ENCODE assay signal across 18 mouse cellular contexts in the genomic region with DNA sequence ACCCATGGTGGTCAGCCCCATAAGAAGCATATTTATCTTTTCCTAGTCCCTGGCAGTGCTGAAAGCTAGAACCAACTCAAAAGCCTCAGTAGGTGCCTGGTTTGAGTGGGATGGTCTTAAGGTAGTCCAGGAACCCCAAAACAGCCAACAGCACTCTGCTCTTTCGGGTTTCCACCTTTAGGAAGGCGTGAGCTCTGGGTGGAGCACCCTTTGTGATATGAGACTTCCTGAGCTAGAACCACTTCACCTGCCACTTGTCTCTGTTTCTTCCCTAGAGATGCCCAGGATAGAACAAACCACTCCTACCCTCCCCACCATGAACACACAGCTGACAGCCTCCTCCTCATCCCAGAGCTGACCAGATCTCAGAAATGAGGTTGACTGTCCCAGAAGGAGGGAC. TPM values are rescaled to one million over a fixed set of nuclear protein-coding genes. Genes with fewer than 3 reads are reported as not detected.
A peak's percentile ranks its signal among the peaks of the same experiment; 100 is the strongest.
DNase-seq lines count a peak whose midpoint lies in the region; ATAC-seq and TF ChIP-seq lines count a peak whose summit lies in the region.
"Had no signal": no experiment of that assay in that cellular context is flagged by ENCODE, and none has a peak within 500 bp of the region (broad histone marks: within the 10 kb centered on the region; RNA-seq: fewer than 3 reads in every experiment).

No protein-coding gene starts in this region.

- 61% methylated on average over 2 of the region's 2 CpGs for WGBS in heart, postnatal 0 days
- WGBS in lung, postnatal 0 days = 55% methylated on average over 2 of the region's 2 CpGs
- WGBS in midbrain, embryonic 16.5 days = 80% methylated on average over 2 of the region's 2 CpGs

- H3K79me2 ChIP-seq in myocyte (ENCODE audit: control insufficient read depth, insufficient read depth) = no peaks in the 10 kb centered on the region

- no peak overlapping the region for H3K9ac ChIP-seq in heart, postnatal 0 days (replicated peaks; ENCODE audit: low read depth, low read length)
- H3K9ac ChIP-seq in lung, postnatal 0 days (replicated peaks; ENCODE audit: low read depth) = no peak overlapping the region
- H3K9ac ChIP-seq in midbrain, embryonic 16.5 days (ENCODE audit: low read depth, low read length) = no peak overlapping the region
- H3K9ac ChIP-seq: hindbrain, embryonic 14.5 days; lung, embryonic 14.5 days; neural tube, embryonic 13.5 days had no signal

- no peak overlapping the region for H3K4me3 ChIP-seq in heart, postnatal 0 days (ENCODE audit: low read depth, low read length)
- H3K4me3 ChIP-seq in myocyte = no peak overlapping the region
- no peak overlapping the region for H3K4me3 ChIP-seq in lung, postnatal 0 days (ENCODE audit: low read depth, low read length)
- no peak overlapping the region for H3K4me3 ChIP-seq in midbrain, embryonic 16.5 days (ENCODE audit: low read depth, low read length)
- H3K4me3 ChIP-seq: forebrain, embryonic 10.5 days; neural tube, embryonic 13.5 days had no signal

- H3K36me3 ChIP-seq in heart, postnatal 0 days (replicated peaks; ENCODE audit: control insufficient read depth, insufficient read depth, low read length) = peaks cover 3% of the 10 kb centered on the region
- H3K36me3 ChIP-seq in myocyte (ENCODE audit: control insufficient read depth, insufficient read depth) = no peaks in the 10 kb centered on the region
- H3K36me3 ChIP-seq in lung, postnatal 0 days (ENCODE audit: insufficient read depth, low read length) = peaks cover 1% of the 10 kb centered on the region; the same call in 1 of the 2 replicates
- H3K36me3 ChIP-seq in midbrain, embryonic 16.5 days (ENCODE audit: control insufficient read depth, insufficient read depth, low read length) = peaks cover 3% of the 10 kb centered on the region

- no peak for DNase-seq in frontal cortex, postnatal 14 days (ENCODE audit: low spot score in 2 of 2)
- no peak for DNase-seq in heart, postnatal 0 days (ENCODE audit: low spot score)
- no peak for DNase-seq in heart, postnatal 10 days
- DNase-seq in MEL-GATA-1-ER (ENCODE audit: extremely low read depth, low read depth) = peak; percentile 92
- DNase-seq in lung, postnatal 0 days (ENCODE audit: low spot score) = no peak
- DNase-seq: adrenal gland, adult 2 months; cerebellum, adult 18-20 months; gastrocnemius, postnatal 25 days; kidney, adult 18-20 months; kidney, postnatal 4 days; layer of hippocampus, postnatal 36 days; lung, embryonic 14.5 days had no signal

- TF ChIP-seq EP300 in heart, postnatal 0 days (IDR thresholded peaks at IDR 0.05; ENCODE audit: low read depth) = no peak
- no peak for TF ChIP-seq EP300 in lung, postnatal 0 days (IDR thresholded peaks at IDR 0.05)

- no peaks in the 10 kb centered on the region for H3K27me3 ChIP-seq in heart, postnatal 0 days (ENCODE audit: control insufficient read depth, insufficient read depth, low read length)
- peaks cover 12% of the 10 kb centered on the region for H3K27me3 ChIP-seq in myocyte (ENCODE audit: control insufficient read depth, insufficient read depth, insufficient read length)
- H3K27me3 ChIP-seq in lung, postnatal 0 days (replicated peaks; ENCODE audit: insufficient read depth, low read length) = no peaks in the 10 kb centered on the region
- H3K27me3 ChIP-seq in midbrain, embryonic 16.5 days (ENCODE audit: control insufficient read depth, insufficient read depth, low read depth, low read length) = no peaks in the 10 kb centered on the region; the same call in 1 of the 2 replicates
- H3K27me3 ChIP-seq: neural tube, embryonic 13.5 days had no signal

- no peak for TF ChIP-seq POLR2A in myocyte (IDR thresholded peaks at IDR 0.05; ENCODE audit: insufficient read length, low read depth)

- H3K4me2 ChIP-seq in heart, postnatal 0 days (ENCODE audit: low read depth, low read length) = no peak overlapping the region
- H3K4me2 ChIP-seq in myocyte (ENCODE audit: low read depth) = peak overlapping the region; percentile 38
- no peak overlapping the region for H3K4me2 ChIP-seq in lung, postnatal 0 days (replicated peaks; ENCODE audit: low read depth, low read length)
- no peak overlapping the region for H3K4me2 ChIP-seq in midbrain, embryonic 16.5 days (ENCODE audit: low read length)
- H3K4me2 ChIP-seq: hindbrain, embryonic 14.5 days; lung, embryonic 14.5 days; neural tube, embryonic 13.5 days had no signal

- no peaks in the 10 kb centered on the region for H3K9me3 ChIP-seq in heart, postnatal 0 days (replicated peaks; ENCODE audit: control insufficient read depth, low read length)
- no peaks in the 10 kb centered on the region for H3K9me3 ChIP-seq in lung, postnatal 0 days (ENCODE audit: low read length)
- H3K9me3 ChIP-seq in midbrain, embryonic 16.5 days (replicated peaks; ENCODE audit: control insufficient read depth, low read length, poor library complexity, severe bottlenecking) = no peaks in the 10 kb centered on the region
- H3K9me3 ChIP-seq: forebrain, embryonic 10.5 days; neural tube, embryonic 13.5 days had no signal

- peak overlapping the region; percentile 80 for H3K27ac ChIP-seq in heart, postnatal 0 days (ENCODE audit: low read depth)
- no peak overlapping the region for H3K27ac ChIP-seq in lung, postnatal 0 days (ENCODE audit: low read length)
- no peak overlapping the region for H3K27ac ChIP-seq in midbrain, embryonic 16.5 days (ENCODE audit: low read length)
- H3K27ac ChIP-seq: forebrain, embryonic 10.5 days; hindbrain, embryonic 14.5 days; neural tube, embryonic 13.5 days had no signal

- H3K4me1 ChIP-seq in heart, postnatal 0 days (ENCODE audit: control insufficient read depth, insufficient read depth) = peaks cover 42% of the 10 kb centered on the region
- no peaks in the 10 kb centered on the region for H3K4me1 ChIP-seq in lung, postnatal 0 days (ENCODE audit: insufficient read depth, low read depth, low read length)
- no peaks in the 10 kb centered on the region for H3K4me1 ChIP-seq in midbrain, embryonic 16.5 days (ENCODE audit: control insufficient read depth, insufficient read depth, low read length)
- H3K4me1 ChIP-seq: neural tube, embryonic 13.5 days had no signal

- TF ChIP-seq CTCF in heart, postnatal 0 days (IDR thresholded peaks at IDR 0.05; ENCODE audit: low read depth) = no peak
- TF ChIP-seq CTCF in lung, postnatal 0 days (IDR thresholded peaks at IDR 0.05) = no peak

- intact Hi-C loops in heart, postnatal 10 days (cut with DNase I) = no loop called here

- peak; percentile 41; the same call in 1 of the 2 replicates for ATAC-seq in frontal cortex, adult (ENCODE audit: low TSS enrichment)
- no peak for ATAC-seq in heart, postnatal 0 days (ENCODE audit: insufficient read depth, low read depth)
- no peak for ATAC-seq in lung, postnatal 0 days
- ATAC-seq in midbrain, embryonic 16.5 days = no peak

- no peak overlapping the region for H3ac ChIP-seq in myocyte (ENCODE audit: control insufficient read depth, insufficient read length)

TF ChIP-seq in myocyte, 11 proteins besides CTCF, POLR2A, EP300 and RAD21:
- no peak for TF ChIP-seq TCF3 (IDR thresholded peaks at IDR 0.05; ENCODE audit: insufficient read length, low read depth)
- no peak for TF ChIP-seq POLR2AphosphoS2 (IDR thresholded peaks at IDR 0.05; ENCODE audit: insufficient read length, low read depth)
- peak in 1 of 3 experiments; percentile 60 for TF ChIP-seq MYOG (IDR thresholded peaks at IDR 0.05; ENCODE audit: control insufficient read depth in 1 of 3, insufficient read depth in 1 of 3, insufficient read length in 2 of 3, low read depth in 2 of 3)
- peak in 2 of 3 experiments; percentile 10 to 83 for TF ChIP-seq MYOD1 (IDR thresholded peaks at IDR 0.05; ENCODE audit: control insufficient read depth in 1 of 3, insufficient read length in 2 of 3, low read depth in 2 of 3)
- no peak for TF ChIP-seq E2F4 (IDR thresholded peaks at IDR 0.05; ENCODE audit: insufficient read depth)
- TF ChIP-seq TCF12 (IDR thresholded peaks at IDR 0.05; ENCODE audit: insufficient read depth, poor library complexity, severe bottlenecking) = peak; percentile 12
- TF ChIP-seq SRF (IDR thresholded peaks at IDR 0.05; ENCODE audit: control insufficient read depth, insufficient read length, low read depth) = no peak
- no peak for TF ChIP-seq MAX (IDR thresholded peaks at IDR 0.05; ENCODE audit: low read depth)
- no peak for TF ChIP-seq REST (IDR thresholded peaks at IDR 0.05; ENCODE audit: insufficient read depth, insufficient read length)

RNA-seq across cellular contexts. Expression of a gene that starts 27.3 kb away (rescaled TPM):
- total RNA-seq in heart, postnatal 0 days (2014; rRNA removed; ENCODE audit: low replicate concordance) = 28.7 and 34.9 TPM in 2 replicates
- 14.6 and 18.0 TPM in 2 replicates for polyA plus RNA-seq in heart, postnatal 0 days (2015; fragmentation: Nextera tagmentation; extraction: Ambion mirVana)
- total RNA-seq in heart, postnatal 10 days (2021) = 10 to 100 TPM; 24.3 to 38.1 TPM
- 4.7 TPM for polyA plus RNA-seq in myocyte (2012; fragmentation: generic; extraction: Trizol)
- 2.5 TPM in 2 replicates for polyA plus RNA-seq in lung, postnatal 0 days (2015; fragmentation: Nextera tagmentation; extraction: Ambion mirVana)
- 0.41 and 0.45 TPM in 2 replicates for polyA plus RNA-seq in midbrain, embryonic 16.5 days (2015; fragmentation: Nextera tagmentation; extraction: Ambion mirVana)

RNA-seq across cellular contexts. Expression of a gene that starts 38.0 kb away (rescaled TPM):
- total RNA-seq in heart, postnatal 0 days (2014; rRNA removed; ENCODE audit: low replicate concordance) = 30.7 and 56.3 TPM in 2 replicates
- polyA plus RNA-seq in heart, postnatal 0 days (2015; fragmentation: Nextera tagmentation; extraction: Ambion mirVana) = 23.4 and 24.0 TPM in 2 replicates
- total RNA-seq in heart, postnatal 10 days (2021) = 10 to 100 TPM; 29.3 to 31.6 TPM
- polyA plus RNA-seq in myocyte (2012; fragmentation: generic; extraction: Trizol) = 60.6 TPM
- polyA plus RNA-seq in lung, postnatal 0 days (2015; fragmentation: Nextera tagmentation; extraction: Ambion mirVana) = 2.4 and 2.5 TPM in 2 replicates
- polyA plus RNA-seq in midbrain, embryonic 16.5 days (2015; fragmentation: Nextera tagmentation; extraction: Ambion mirVana) = 25.0 and 28.4 TPM in 2 replicates
